Mouse (Mus musculus) megakaryocyte, adult 5-6 weeks (primary cell): ENCODE data around the gene Zfp710. TPM values are rescaled to one million over a fixed set of nuclear protein-coding genes. Genes with fewer than 3 reads are reported as not detected.
A peak's percentile ranks its signal among the peaks of the same experiment; 100 is the strongest.
"Not testable (repeated sequence)": the region's sequence is repeated elsewhere in the genome, so short reads cannot be mapped to it uniquely, and the experiment has no call there.

Experiments
- ATAC-seq: 2 replicates; pipeline ENCODE4 v1.8.0; 2016; ENCODE audit warnings: mild to moderate bottlenecking, inconsistent platforms; ENCODE audit not compliant: poor library complexity, severe bottlenecking
- total RNA-seq, 2 experiments: library from RNA; stranded (forward) in 1 of 2; stranded (reverse) in 1 of 2; fragments of 153-499, 151-499 nt in 1 of 2; fragments of 221-1000, 200-1000 nt in 1 of 2; gene quantifications; 2 replicates each; pipeline versions ENCODE4 v1.2.3 to v1.2.4; 2015 to 2017

The Zfp710 gene
- total RNA-seq (2015) (59.1 and 66.2 TPM in 2 replicates), total RNA-seq (2017) (73.8 and 90.1 TPM in 2 replicates)

DNA sequence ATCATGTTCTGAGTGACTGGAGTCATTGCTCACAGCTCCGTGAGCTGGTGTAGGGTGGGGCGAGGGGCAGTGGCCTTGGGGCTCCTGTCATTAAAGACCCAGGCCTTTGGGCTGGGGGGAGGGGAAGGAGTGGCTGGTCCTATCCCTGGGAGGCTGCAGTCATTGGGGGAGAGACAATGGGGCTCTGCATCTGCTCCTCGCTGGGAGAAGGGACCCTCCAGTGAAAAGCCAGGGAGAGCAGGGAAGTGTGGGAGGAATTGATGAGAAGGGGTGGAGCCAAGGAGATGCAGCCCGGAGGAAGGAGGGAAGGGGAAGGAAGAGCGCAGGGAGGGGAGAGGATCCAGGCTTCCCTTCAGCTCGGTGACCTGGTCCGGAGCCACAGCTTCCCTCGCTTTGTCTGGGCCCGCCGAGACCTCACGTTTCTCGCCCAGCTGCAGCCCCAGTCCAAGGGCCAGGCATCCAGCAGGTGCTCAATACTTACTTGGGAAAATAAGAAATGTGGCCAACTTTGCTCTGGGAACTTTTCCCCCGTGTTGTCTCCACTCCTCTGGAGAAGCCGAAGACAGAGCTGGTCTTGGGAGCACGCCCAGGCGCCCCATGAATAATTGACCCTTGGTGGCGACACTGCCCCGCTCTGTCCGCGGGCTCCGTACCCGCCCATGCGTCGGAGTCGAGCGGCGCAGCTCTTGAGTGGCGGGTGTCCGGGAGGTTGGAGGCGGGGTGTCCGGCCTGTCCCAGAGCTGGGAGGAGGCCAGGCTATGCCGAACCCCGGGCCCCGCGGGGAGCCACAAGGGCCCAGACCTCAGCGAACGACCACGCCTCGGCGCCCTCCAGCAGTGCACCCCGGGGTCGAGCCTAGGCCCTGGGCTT lies at the start of gene Zfp710:
TSS of gene Zfp710 (plus strand) at position 294 of the 870 bp plus-strand sequence.
- peak; percentile 78 for ATAC-seq

DNA sequence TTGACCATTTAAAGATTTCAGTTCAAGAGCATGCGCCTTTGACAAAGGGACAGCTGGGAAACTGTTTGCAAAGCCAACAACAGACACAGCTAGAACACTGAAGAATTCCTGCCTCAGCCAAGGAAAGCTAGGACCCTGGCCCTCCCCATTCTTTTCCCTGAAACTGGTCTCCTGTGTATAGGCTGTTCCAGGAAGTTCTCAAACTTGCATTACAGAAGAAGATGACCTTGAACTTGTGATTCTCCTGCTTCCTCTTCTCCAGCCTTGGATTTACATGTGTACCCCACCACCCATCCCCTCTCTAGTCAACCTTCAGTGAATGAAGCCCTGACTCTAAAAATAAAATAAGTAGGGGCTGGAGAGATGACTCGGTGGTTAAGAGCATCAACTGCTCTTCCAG lies 49.3 kb upstream of the Zfp710 start:
- ATAC-seq, result no peak

DNA sequence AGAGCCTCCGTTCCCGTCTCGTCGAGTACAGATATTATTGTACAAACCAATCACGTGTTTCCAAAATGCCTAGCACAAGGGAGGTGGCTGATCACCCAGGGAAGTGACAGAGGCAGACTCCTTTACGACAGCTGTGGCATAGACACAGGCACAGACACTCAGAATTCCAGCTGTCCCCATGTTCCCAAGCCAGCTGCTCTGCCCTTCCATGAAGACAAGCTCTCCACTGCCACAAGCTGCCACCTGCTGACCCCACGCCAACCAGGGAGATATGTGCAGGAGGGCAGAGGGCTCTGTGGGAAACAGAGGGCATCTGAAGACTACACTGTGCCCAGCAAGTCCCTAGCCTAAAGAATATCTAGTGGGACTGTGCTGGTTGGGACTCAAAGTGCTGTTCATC lies 37.9 kb upstream of the Zfp710 start:
- no peak for ATAC-seq

DNA sequence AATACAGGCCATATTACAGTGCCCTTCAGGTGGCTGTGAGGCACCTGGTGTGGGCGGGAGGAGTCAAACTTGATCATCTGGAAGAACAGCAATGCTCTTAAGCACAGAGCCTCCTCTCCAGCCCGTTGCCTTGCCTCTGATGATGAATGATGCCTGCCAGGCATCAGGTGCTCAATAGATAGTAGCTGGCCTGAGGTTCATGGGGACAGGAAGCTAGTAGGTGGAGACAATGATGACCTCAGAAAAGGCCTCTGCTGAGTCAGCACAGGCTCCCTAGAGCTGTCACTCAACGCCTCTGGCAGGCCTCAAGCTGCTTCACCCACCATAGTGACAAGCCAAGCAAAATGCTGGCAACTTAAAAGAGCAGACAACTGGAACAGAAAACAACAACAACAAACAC lies 36.9 kb upstream of the Zfp710 start:
- ATAC-seq, result no peak

DNA sequence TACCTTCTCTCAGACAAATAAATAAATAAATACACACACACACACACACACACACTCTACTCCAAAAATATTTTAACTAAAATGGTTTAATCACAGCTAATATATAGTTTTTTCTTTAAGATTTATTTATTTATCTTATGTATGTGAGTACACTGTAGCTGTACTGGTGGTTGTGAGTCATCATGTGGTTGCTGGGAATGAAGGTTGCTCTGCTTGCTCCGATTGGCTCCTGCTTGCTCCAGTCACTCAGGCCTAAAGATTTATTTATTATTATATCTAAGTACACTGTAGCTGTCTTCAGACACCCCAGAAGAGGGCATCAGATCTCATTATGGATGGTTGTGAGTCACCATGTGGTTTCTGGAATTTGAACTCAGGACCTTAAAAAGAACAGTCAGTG lies 36.1 kb upstream of the Zfp710 start:
- not testable (repeated sequence) for ATAC-seq

DNA sequence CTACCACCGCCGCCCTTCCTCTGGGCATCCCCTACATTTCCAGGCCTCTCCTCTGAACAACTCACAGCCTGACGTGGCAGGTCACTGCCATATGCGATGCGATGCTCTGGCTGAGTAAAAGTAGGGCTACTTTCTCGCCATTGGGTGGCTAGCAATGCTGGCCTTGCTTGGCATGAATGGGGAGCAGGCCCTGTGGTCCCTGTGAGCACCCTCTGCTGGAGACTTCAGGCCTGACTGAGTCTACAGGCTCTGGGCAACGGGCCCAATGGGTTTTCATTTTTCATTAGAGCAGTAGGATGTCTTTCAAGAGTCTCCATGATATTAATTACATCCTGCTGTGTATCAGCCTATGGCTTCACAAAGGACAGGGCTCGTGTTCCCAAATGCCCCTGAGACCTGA lies 30.1 kb upstream of the Zfp710 start:
- ATAC-seq, result no peak

DNA sequence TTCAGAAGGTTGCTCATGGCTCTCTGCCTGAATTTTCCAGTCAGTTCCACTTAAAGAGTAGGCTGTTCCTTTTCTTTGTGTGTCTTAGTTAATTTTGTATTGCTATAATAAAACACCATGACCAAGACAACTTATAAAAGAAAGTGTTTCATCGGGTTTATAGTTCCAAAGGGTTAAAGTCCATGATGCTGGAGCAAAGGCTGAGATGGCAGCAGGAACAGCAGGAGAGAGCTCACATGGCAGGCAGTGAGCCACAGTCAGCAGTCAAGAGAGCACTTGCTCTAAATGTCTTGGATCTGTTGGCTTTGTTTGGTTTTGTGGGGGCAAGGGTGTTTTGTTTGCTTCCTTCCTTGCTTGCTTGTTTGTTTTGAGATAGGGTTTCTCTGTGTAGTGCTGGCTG lies 26.9 kb upstream of the Zfp710 start:
- no peak for ATAC-seq

DNA sequence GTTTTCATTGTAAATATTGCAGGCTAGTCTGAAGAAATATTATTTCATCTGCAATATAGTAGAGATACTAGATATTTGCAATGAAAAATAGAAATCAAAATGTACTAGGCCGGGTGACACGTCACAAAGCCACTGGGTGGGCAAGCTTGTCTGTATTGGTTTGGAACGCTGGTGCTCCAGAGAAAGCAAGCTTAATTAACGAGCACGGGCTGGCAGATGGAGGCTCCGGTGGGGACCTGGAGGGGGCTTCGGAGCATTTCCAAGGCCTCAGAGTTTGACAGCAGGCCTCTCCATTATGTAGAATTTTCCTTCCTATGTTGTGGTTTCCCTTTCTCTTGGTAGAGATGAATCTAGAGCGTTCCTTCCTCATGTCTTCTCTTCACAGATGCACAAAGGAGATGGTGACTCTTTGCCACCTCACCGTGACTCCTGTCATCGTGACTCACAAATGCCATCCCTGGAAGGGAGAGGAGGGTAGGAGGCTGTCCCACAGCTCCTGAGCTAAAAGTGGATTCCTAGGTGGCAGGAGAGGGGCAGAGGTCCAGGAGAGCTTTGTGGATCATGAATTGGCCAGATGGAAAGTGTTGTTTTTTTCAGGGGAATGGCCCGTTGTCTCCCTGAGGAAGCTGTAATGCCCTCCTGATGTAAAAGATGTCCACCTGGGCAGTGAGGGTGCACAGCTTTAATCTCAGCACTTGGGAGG lies 22.1 kb upstream of the Zfp710 start:
- ATAC-seq, result no peak

DNA sequence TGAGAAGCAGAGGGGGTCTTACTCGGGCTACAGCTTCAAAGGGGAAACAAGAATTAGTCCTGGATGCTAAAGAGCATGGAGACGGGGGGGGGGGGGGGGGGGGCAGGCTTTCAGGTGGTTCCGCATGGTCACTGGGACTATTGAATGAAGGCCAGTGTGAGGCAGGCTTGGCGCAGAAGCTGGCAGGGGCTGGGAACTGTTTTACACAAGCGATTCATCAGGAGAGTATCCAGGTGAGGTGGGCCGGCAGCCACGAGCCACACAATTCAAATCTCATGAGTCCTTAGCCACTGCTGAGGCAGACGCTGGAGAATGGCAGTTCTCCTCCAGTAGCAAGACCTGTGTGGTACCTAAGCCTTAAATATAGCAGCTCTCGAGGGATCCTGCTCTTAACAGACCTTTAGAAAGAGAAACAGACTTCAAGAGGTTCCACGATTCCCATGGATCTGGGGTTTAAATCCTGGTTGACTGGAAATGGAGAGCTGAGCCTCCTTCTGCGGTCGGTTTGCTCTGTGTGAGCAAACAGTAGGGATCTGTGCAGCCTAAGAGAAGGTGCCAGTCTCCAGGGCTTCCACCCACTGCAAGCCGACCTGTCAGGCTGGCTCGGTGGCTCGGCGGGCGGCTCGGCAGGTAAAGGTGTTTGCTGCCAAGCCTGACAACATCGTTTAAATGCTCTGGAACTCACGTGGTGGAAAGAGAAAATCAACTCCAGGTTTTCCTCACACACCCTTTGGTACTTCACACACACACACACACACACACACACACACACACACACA lies 19.6 kb upstream of the Zfp710 start:
- ATAC-seq, result no peak

DNA sequence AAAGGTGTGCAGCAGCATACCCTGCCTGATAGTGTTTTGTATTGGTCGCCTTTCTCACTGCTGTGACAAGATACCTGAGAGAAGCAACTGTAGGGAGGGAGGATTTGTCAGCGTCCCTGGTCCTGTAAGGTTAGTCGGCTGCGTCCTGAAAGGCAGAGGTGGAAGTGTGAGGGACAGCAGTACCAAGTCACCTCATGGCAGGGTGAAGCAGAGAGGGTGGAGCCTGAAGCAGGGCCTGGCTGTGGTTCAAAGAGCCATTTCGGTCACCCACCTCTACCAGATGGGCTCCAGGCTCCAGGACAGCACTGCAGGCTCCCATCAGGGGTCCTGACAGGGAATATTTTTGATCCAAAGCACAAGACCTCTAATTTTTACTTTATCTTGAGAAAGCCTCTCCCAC lies 13.9 kb upstream of the Zfp710 start:
- ATAC-seq, result no peak

DNA sequence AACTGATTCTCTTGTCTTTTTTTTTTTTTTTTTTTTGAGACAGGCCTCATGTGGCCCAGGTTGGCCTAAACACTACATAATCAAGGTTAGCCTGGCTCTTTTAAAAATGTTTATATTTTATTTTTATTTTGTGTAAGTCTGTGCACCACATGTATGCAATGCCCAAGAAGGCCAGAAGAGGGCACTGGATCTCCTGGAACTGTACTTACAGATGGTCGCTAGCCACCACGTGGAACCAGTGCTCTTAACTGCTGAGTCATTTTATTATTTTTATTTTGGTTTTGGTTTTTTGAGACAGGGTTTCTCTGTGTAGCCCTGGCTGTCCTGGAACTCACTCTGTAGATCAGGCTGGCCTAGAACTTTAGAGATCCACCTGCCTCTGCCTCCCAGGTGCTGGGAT lies 13.1 kb upstream of the Zfp710 start:
- peak; percentile 80 for ATAC-seq

DNA sequence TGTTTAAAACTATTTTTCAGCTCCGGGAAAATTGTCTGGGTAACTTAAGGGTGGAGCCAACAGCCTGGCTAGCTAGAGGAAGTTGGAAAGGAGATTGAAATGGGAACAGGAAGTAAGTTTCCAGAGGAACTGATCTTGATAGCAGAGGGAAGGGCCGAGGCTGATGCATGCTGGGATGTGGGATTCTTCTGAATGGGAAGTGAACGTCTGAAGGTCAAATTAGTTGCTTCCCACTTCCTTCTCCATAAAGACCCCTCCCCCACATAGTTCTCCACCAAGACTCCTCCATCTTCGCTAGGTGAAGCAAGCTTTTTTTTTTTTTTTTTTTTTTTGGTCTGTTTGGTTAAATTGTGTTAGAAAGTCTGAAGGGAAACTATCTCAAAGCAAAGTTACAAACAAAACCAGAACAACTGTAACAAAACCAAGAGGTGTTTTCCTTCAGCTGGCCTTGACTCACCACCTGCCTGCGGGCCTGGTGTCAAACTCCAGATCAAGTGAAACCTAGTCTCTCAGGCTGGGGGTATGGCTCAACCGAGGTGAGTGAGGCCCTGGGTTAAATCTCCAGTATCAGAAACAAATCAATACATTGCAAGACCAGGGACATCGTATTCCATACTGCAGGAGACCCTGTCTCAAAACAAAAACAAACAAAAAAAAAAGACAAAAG lies 10.6 kb upstream of the Zfp710 start:
- peak; percentile 57 for ATAC-seq

DNA sequence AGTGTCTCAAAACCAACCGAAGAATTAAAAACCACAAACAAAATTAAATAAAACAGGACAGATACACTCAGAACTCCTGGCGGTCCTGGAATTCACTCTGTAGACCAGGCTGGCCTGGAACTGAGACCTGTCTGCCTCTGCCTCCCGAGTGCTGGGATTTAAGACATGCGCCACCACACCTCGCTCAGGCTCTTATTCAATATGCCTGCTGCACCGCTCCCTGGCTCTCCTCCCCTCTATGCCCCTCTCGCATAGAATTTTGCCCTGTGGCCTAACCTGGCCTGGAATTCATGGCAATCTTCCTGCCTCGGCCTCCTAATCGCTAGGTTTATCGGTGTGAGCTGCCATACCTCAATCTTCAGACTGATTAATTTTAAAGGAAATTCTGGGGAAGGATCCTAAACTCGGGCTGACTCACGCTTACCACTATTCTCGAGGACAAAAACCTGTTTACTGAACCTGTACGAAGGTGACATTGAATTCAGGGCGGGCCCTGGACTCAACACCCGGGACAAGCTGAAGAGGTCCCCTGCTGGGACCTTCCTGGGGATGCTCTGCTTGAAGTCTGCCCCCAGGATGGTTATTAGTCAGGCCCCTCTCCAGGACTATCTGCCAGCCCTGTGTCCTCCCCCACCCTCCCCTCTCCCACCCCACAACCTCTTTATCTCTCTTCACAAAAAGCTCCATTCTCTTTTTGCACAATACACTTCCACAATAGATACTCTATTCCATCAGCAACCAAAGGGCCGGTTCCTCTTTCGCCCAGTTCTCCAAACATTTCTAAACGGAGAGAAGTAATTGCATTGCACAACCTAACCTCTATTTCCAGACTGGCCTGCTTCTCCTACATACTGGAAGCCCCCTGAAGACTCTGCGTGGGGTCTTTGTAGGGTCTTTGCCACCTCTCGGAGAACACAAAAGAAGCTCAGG lies 9.5 kb upstream of the Zfp710 start:
- ATAC-seq, result peak; percentile 76

DNA sequence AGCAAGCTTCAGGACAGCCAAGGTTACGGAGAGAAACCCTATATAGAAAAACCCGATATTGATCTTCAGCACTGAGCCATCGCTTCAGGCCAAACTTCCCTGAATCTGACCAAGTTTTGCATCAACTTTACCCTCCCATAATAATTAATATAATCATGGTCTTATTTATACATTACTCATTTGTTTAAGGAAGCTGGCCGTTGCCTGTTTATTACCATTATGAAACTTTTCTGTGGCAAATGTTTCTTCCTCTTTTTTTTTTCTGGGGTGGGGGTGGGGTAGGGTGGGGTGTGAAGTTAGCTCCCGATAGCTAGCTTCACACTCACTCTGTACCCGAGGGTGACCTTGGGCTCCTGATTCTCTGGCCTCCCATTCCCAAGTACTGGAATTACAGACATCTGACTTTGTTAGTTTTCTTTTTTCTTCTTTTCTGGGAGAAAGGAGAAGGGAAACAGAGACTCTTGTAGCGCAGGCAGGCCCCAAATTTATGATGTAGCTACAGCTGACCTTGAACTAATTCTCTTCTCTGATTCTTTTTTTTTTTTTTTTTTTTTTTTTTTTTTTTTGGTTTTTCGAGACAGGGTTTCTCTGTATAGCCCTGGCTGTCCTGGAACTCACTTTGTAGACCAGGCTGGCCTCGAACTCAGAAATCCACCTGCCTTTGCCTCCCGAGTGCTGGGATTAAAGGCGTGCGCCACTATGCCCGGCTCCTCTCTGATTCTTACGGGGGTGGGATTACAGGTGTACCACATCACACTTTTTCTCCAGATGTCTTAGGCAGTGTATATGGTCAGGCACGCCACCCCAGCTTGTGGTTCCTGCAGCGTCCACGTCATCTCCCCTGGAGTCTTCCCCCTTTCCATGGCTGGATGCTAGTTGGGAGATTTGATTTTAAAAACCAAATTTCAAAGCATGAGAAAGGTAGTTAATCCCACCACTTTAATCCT lies 5.8 kb upstream of the Zfp710 start:
- peak; percentile 55 for ATAC-seq

DNA sequence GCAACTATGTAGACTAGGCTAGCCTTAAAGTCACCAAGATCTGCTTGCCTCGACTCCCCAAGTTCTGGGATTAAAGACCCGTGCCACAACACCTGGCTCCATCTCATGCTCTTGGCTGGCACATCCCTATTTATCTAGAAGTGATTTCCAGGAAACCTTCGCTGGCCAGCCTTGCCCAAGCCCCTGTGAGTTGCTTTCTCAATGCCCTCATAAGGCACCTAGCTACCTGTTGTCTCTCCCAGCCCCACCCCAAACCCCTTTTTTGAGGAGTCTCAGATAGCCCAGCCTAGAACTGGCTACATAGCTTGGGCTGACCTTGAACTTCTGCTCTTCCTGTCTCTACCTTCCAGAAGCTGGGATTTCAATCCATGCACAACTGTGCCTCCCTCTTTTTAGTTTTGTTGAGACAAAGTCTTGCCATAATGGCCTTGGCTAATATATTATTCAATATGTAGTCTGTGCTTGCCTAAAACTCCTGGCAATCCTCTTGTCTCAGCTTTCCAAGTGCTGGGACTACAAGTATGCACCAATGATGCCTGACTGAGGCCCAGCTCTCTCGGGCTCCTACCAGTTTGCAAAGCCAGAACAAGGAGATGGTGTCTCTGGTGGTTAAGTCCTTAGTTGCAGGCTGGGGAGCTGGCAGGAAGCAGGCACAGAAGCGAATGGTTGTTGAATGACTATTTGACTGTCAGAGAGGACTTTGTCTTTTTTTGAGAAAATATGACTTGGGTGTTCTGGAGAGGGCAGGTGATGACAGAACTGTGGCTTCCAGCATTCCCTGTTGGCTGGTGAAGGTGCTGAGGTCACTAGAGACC lies 786 bp upstream of the Zfp710 start:
- ATAC-seq, result peak; percentile 36; the same call in 1 of the 2 replicates

DNA sequence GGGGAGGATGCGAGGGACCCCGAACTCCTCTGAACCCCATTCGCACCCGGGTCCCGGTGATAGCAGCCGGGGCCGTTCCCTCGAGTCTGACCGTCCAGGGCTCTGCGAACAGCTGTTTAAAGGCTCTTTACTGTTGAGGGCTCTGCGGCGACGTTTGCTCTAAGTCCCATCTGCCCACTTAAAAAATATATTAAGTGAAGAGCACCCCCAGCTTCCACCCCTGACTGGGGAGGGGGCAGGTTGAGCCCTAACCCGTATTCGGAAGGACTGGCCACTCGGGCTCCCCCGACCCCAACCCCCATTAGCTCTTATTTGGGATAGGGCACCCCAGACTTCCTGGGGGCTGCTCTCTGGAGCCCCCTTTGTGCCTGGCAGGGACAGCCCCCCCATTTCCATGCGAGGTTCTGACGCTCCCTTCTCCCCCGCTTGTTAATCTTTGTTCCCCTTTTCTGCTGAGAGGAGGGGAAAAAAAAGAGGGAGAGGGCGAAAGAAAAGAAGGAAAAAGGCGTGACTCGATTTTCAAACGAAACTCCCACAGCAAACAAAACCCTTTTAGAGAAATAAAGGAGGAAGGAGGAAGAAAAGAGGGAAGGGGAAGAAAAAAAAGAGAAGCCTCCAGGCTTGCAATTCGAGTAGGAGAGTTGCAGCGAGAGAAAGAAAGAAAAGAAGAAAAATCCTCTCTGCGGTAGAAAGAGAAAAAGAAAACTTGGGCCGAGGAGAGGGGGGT lies 940 bp downstream of the Zfp710 start:
- ATAC-seq, result no peak
